Mouse (Mus musculus) intestine, embryonic 14.5 days (tissue): Measurements from ENCODE around the gene Sfxn3. TPM values are rescaled to one million over a fixed set of nuclear protein-coding genes. Genes with fewer than 3 reads are reported as not detected.
A peak's percentile ranks its signal among the peaks of the same experiment; 100 is the strongest.

Experiments used
- ATAC-seq: fragments of 200-750 bp; cut with Nextera tagmentation; replicated peaks from 2 replicates; pipeline ENCODE4 v1.8.0; 2017; ENCODE audit warnings: low read depth, moderate number of reproducible peaks, moderate TSS enrichment, moderate library complexity; ENCODE audit not compliant: low FRiP score, low TSS enrichment
- DNase-seq: peaks from one replicate; pipeline ENCODE4 v3.0.0-alpha.2; 2018; ENCODE audit warnings: low spot score
- H3K27ac ChIP-seq: fragments of 300-500 bp; sonication (generic); 2 replicates; pipeline ENCODE4 v1.5.1; 2014; ENCODE audit warnings: low read depth, mild to moderate bottlenecking, control low read depth
- H3K27me3 ChIP-seq: fragments of 300-500 bp; sonication (generic); replicated peaks from 2 replicates; pipeline ENCODE4 v1.6.1; 2014; ENCODE audit warnings: low read length, control low read depth; ENCODE audit not compliant: control insufficient read depth, insufficient read depth
- H3K36me3 ChIP-seq: fragments of 300-500 bp; sonication (generic); 2 replicates; pipeline ENCODE4 v1.6.1; 2014; ENCODE audit warnings: low read length, control low read depth; ENCODE audit not compliant: control insufficient read depth, insufficient read depth
- H3K4me1 ChIP-seq: fragments of 300-500 bp; sonication (generic); replicated peaks from 2 replicates; pipeline ENCODE4 v1.6.1; 2014; ENCODE audit warnings: low read length, control low read depth, mixed read lengths; ENCODE audit not compliant: control insufficient read depth, insufficient read depth
- H3K4me2 ChIP-seq: fragments of 300-500 bp; sonication (generic); 2 replicates; pipeline ENCODE4 v1.6.1; 2014; ENCODE audit warnings: low read length
- H3K4me3 ChIP-seq: fragments of 300-500 bp; sonication (generic); 2 replicates; pipeline ENCODE4 v1.5.1; 2014; ENCODE audit warnings: low read depth, low read length, control low read depth, mixed read lengths
- H3K9ac ChIP-seq: fragments of 300-500 bp; sonication (generic); 2 replicates; pipeline ENCODE4 v1.6.1; 2014; ENCODE audit warnings: mild to moderate bottlenecking, low read length
- H3K9me3 ChIP-seq: fragments of 300-500 bp; sonication (generic); 2 replicates; pipeline ENCODE4 v1.6.1; 2016; ENCODE audit warnings: low read length, control low read depth; ENCODE audit not compliant: control insufficient read depth
- WGBS: fragments of 180-500 bp; shearing (Covaris S2); extraction: QIAGEN DNeasy Blood & Tissue Kit; methylation state at CpG from one replicate; pipeline ENCODE4 v1.1.7; 2014; 5-methylcytosine and 5-hydroxymethylcytosine counted together
- polyA plus RNA-seq: library from polyadenylated mRNA; unstranded; fragments of >200 nt; fragmentation: Nextera tagmentation; extraction: Ambion mirVana; gene quantifications from 2 replicates; pipeline ENCODE4 v1.2.1, GENCODE M21; 2014

Gene Sfxn3
- polyA plus RNA-seq, 1 experiment from 2014 or later = 24.5 TPM

GRCm38 (mm10) chr19:45007425-45008191, 39.7 kb upstream of the Sfxn3 start:
- no peak for DNase-seq
- H3K27ac ChIP-seq = no peak overlapping the region
- no peak overlapping the region; the same call in 1 of the 2 replicates for H3K9ac ChIP-seq
- H3K4me3 ChIP-seq = peak overlapping the region; percentile 99
- H3K4me1 ChIP-seq = peaks cover 18% of the 10 kb centered on the region
- H3K9me3 ChIP-seq = no peaks in the 10 kb centered on the region
- peak overlapping the region; percentile 94 for H3K4me2 ChIP-seq
- H3K27me3 ChIP-seq = no peaks in the 10 kb centered on the region
- peaks cover 49% of the 10 kb centered on the region for H3K36me3 ChIP-seq
- no peak for ATAC-seq
- WGBS = 91% methylated on average over 20 of the region's 20 CpGs

DNA sequence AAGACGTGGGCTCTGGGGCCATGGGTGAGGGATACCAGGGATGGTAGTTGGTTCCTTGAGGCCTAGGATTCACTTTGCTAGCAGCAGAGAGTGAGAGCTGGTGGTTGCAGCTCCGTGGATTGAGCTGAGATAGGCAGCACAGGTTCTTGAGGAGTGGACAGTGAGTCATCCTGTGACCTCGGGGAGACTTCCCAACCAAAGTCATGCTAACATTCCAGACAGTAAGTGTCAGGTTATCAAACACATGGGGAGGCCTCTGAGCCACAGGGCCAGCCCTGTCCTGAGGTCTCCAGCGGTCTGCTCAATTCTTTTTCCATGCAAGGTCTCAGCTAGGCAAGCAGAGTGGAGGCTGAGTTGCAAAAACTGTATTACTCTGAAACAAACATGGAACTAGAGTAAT, 36.7 kb upstream of the Sfxn3 start:
- peaks cover 34% of the 10 kb centered on the region for H3K4me1 ChIP-seq
- H3K36me3 ChIP-seq = peaks cover 31% of the 10 kb centered on the region
- no peak overlapping the region for H3K27ac ChIP-seq
- H3K27me3 ChIP-seq = no peaks in the 10 kb centered on the region
- DNase-seq (no peak), ATAC-seq (no peak)
- H3K9ac ChIP-seq = no peak overlapping the region
- no peak overlapping the region for H3K4me2 ChIP-seq
- no peak overlapping the region for H3K4me3 ChIP-seq
- 88% methylated on average over 4 of the region's 4 CpGs for WGBS
- no peaks in the 10 kb centered on the region for H3K9me3 ChIP-seq

DNA sequence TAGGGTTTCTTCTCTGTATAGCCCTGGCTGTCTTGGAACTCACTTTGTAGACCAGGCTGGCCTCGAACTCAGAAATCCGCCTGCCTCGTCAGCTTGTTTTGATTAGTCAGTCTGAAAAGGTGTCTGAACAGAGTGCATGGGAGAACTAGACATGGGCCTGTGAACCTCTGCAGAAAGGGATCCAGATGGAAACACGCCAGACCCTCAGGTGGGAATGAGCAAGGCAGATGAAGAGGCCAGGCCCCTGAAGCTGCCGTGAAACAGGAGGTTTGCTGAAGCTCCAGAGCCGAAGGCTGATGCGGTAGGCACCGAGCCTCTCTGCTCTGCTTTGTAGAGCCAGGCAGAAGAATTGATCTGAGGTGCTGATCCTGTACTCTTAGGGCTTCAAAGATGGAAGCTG, 35.1 kb upstream of the Sfxn3 start:
- peaks cover 35% of the 10 kb centered on the region for H3K4me1 ChIP-seq
- DNase-seq = no peak
- ATAC-seq = no peak

DNA sequence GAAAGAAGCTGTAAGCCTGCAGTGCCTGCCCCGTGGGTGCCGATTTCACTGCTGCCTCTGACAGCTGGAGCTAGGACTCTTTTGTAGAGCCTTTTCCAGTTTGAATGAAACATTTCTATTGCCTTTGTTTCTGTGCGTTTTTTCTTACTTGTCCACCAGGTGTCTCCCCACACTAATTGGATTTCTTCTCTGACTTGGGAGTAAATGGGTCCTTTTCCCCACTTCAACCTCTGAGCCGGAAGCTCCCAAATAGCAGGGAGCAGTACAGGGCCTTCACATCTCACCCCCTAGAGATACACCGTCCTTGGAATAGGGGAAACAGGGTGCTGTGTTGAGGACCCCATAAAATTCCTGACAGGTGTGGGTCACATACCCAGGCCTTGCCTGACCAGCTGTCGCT, 34.7 kb upstream of the Sfxn3 start:
- H3K27ac ChIP-seq = no peak overlapping the region
- WGBS = 37% methylated on average over 6 of the region's 6 CpGs
- H3K27me3 ChIP-seq = no peaks in the 10 kb centered on the region
- no peak for DNase-seq
- H3K4me1 ChIP-seq = peaks cover 31% of the 10 kb centered on the region
- H3K36me3 ChIP-seq = peaks cover 31% of the 10 kb centered on the region
- H3K9ac ChIP-seq = no peak overlapping the region
- no peak for ATAC-seq
- no peak overlapping the region for H3K4me2 ChIP-seq
- no peak overlapping the region for H3K4me3 ChIP-seq
- H3K9me3 ChIP-seq = no peaks in the 10 kb centered on the region

More for the DNA sequence above, 35.1 kb upstream of the Sfxn3 start:
- Histone ChIP-seq H3K27me3 (no peaks in the 10 kb centered on the region), H3K27ac (no peak overlapping the region), H3K9ac (no peak overlapping the region), H3K4me3 (no peak overlapping the region), H3K9me3 (no peaks in the 10 kb centered on the region), H3K4me2 (no peak overlapping the region), H3K36me3 (peaks cover 31% of the 10 kb centered on the region)
- WGBS = 85% methylated on average over 8 of the region's 8 CpGs

DNA sequence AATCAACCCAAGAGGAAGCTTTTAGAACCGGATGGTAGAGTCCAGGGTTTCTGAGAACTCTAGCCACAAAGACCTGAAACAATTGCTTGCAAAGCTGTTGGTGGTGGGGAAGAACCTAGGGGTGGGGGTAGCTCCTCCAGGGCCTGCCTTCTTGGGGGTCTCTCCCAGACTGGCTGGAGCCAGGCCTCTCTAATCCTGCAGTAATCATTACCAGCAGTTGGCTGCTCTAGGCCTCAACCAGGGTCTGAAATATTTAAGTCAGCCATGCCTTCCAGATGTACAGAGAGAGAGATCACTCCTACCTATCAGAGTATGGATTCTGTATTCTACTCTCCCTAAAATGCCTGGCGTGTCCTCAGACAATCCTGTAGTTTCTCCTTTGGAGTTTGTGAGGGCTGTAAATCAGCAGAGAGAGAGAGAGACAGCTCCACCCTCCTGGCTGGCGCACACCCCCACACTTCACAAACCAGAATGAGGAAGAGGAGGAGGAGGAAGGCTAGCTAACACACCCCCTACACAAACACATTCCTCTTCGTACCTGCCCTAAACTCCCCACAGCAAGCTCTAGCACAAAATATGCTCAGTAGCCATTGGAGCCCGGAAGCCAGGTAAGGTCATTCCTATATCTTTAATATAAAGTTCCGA, 33.6 kb upstream of the Sfxn3 start:
- Histone ChIP-seq H3K27ac (peak overlapping the region; percentile 97), H3K9me3 (no peaks in the 10 kb centered on the region), H3K9ac (no peak overlapping the region), H3K36me3 (peaks cover 31% of the 10 kb centered on the region), H3K4me1 (peaks cover 28% of the 10 kb centered on the region), H3K4me3 (0 out of 2 replicates have a peak overlapping the region, but pooled peaks have one; percentile 56), H3K4me2 (peak overlapping the region; percentile 97), H3K27me3 (no peaks in the 10 kb centered on the region)
- WGBS = 42% methylated on average over 6 of the region's 6 CpGs
- ATAC-seq = no peak
- no peak for DNase-seq

DNA sequence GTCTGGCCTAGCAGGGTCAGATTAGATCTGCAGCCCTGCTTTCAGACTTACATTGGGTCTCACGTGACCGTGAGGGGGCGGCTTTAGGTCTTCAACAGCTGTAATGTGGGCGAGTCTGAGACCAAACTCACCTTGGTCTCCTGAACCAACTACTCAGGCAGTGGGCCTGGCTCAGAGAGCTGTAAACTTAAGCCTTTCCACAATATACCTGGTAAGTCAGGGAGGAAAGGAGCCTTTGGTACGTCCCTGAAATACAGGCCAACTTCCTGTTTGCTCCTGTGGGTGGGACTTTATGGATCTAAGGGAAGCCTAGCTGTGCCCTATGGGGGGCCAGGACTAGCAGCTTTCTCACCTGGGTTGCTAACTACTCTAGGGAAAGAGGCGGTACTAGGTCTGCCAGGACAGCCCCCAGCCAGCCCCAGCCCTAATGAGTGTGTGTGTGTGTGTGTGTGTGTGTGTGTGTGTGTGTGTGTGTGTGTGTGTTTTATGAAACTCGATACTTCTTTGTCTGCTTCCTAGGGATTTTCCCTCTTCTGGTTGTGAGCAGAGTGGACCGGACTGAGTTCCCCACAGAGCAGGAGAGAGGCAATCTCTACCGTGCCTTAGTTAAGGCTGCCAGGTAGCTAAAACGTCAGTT, 32.9 kb upstream of the Sfxn3 start, which contains the start of gene Lzts2:
TSS of gene Lzts2 (plus strand) at position 80 of the 637 bp plus-strand sequence.
- Histone ChIP-seq H3K9me3 (no peaks in the 10 kb centered on the region), H3K4me2 (peak within 1 kb of the TSS; percentile 97), H3K9ac (peak within 1 kb of the TSS; percentile 75), H3K4me1 (peaks cover 36% of the 10 kb centered on the region), H3K27ac (peak within 1 kb of the TSS; percentile 97), H3K36me3 (peaks cover 31% of the 10 kb centered on the region), H3K27me3 (no peaks in the 10 kb centered on the region), H3K4me3 (peak within 1 kb of the TSS; percentile 56)
- 7% methylated on average over 10 of the region's 10 CpGs for WGBS
- DNase-seq = peak; percentile 70
- peak; percentile 32 for ATAC-seq

DNA sequence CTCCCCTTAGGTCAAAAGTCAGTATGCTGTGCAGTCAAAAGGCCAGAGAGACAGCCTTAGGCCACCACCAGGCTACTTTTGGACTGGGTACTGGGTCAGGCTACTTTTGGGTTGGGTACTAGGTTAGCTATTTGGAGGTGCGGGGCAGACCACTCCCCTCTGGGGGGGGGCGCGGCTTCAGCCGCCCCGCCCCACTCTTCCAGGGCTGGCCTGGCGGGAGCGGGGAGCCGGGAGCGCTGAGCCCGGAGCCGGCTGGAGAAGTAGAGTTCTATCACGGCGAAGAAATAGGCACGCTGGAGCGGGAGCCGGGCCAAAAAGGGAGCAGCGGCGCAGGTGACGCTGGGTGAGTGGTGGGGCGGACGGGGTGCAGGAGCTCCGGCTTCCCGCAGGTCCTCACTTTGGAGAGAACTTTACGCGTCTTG, 32.3 kb upstream of the Sfxn3 start:
- peak overlapping the region; percentile 97 for H3K4me2 ChIP-seq
- no peaks in the 10 kb centered on the region for H3K9me3 ChIP-seq
- no peaks in the 10 kb centered on the region for H3K27me3 ChIP-seq
- ATAC-seq (peak; percentile 29), DNase-seq (peak; percentile 81)
- H3K27ac ChIP-seq = peak overlapping the region; percentile 97
- peak overlapping the region; percentile 75 for H3K9ac ChIP-seq
- peaks cover 27% of the 10 kb centered on the region for H3K36me3 ChIP-seq
- WGBS = under 1% methylated on average over 25 of the region's 25 CpGs
- peaks cover 40% of the 10 kb centered on the region for H3K4me1 ChIP-seq
- H3K4me3 ChIP-seq = peak overlapping the region; percentile 56

- ATAC-seq (peak; percentile 3; the same call in 1 of the 2 replicates), DNase-seq (peak; percentile 74)
- Histone ChIP-seq H3K36me3 (peaks cover 22% of the 10 kb centered on the region), H3K4me3 (peak overlapping the region; percentile 56), H3K4me2 (peak overlapping the region; percentile 97), H3K9me3 (no peaks in the 10 kb centered on the region), H3K4me1 (peaks cover 48% of the 10 kb centered on the region), H3K27me3 (no peaks in the 10 kb centered on the region), H3K27ac (peak overlapping the region; percentile 97), H3K9ac (peak overlapping the region; percentile 75)
- under 1% methylated on average over 34 of the region's 34 CpGs for WGBS
These were observed 31.6 kb upstream of the Sfxn3 start for GRCm38 (mm10) chr19:45015518-45016281.
